Mouse (Mus musculus) CH12.LX (cell line): ENCODE results near the gene Shisa7. TPM values are rescaled to one million over a fixed set of nuclear protein-coding genes. Genes with fewer than 3 reads are reported as not detected.

Experiments
- DNase-seq: peaks from one replicate; pipeline ENCODE4 v3.0.0-alpha.2; 2013; ENCODE audit errors: extremely low read depth
- H3K27ac ChIP-seq: 2 replicates; pipeline ENCODE4 v1.5.1; 2012; ENCODE audit warnings: low read depth, mild to moderate bottlenecking, control low read depth, moderate library complexity; ENCODE audit not compliant: insufficient read depth
- H3K27me3 ChIP-seq: replicated peaks from 2 replicates; pipeline ENCODE3; 2012; ENCODE audit warnings: inconsistent platforms
- H3K36me3 ChIP-seq, 2 experiments: replicated peaks in 1 of 2; 2 replicates each; pipeline versions ENCODE3 to v1.6.1; 2012; ENCODE audit warnings: inconsistent platforms in 1 of 2, low read length in 1 of 2, mild to moderate bottlenecking in 1 of 2, mixed read lengths in 1 of 2, moderate library complexity in 1 of 2; ENCODE audit not compliant: control insufficient read depth in 1 of 2, insufficient read depth in 1 of 2
- H3K4me1 ChIP-seq, 2 experiments: 2 replicates each; pipeline ENCODE4 v1.6.1; 2012; ENCODE audit warnings: inconsistent platforms in 1 of 2, moderate library complexity in 1 of 2; ENCODE audit not compliant: insufficient read depth in 2 of 2, control insufficient read depth in 1 of 2
- H3K4me2 ChIP-seq: 2 replicates; pipeline ENCODE4 v1.6.1; 2012; ENCODE audit warnings: low read depth, mild to moderate bottlenecking, control low read depth; ENCODE audit not compliant: poor library complexity, insufficient read depth, severe bottlenecking
- H3K4me3 ChIP-seq, 3 experiments: fragments of 150-350 bp in 1 of 3; sonication (generic) in 1 of 3; replicated peaks in 1 of 3; 2 replicates each; pipeline versions ENCODE3 to v1.5.1; 2011 to 2012; ENCODE audit warnings: low read depth in 2 of 3, low read length in 2 of 3, mild to moderate bottlenecking in 2 of 3, moderate library complexity in 2 of 3, control low read depth in 1 of 3, improper control_type of control experiment in 1 of 3, inconsistent platforms in 1 of 3, mixed read lengths in 1 of 3; ENCODE audit not compliant: poor library complexity in 1 of 3
- H3K79me2 ChIP-seq: replicated peaks from 2 replicates; pipeline ENCODE4 v1.6.1; 2012; ENCODE audit warnings: mild to moderate bottlenecking, moderate library complexity; ENCODE audit not compliant: control insufficient read depth, poor library complexity, insufficient read depth, severe bottlenecking; ENCODE audit errors: extremely low read depth
- H3K9ac ChIP-seq: 2 replicates; pipeline ENCODE4 v1.6.1; 2012; ENCODE audit warnings: low read depth, mild to moderate bottlenecking, control low read depth, moderate library complexity; ENCODE audit not compliant: insufficient read depth
- H3K9me3 ChIP-seq: replicated peaks from 2 replicates; pipeline ENCODE3; 2012; ENCODE audit warnings: low read length, inconsistent platforms, mixed read lengths
- CHD1 ChIP-seq: IDR thresholded peaks from 2 replicates; pipeline ENCODE4 v1.6.1; 2012; ENCODE audit warnings: low read depth, low read length, improper control_type of control experiment, inconsistent platforms
- ELF1 ChIP-seq: IDR thresholded peaks from 2 replicates; pipeline ENCODE4 v1.6.1; 2014; ENCODE audit warnings: low read depth, mild to moderate bottlenecking, inconsistent platforms, low read length, improper control_type of control experiment
- EP300 ChIP-seq: IDR thresholded peaks from 2 replicates; pipeline ENCODE4 v1.6.1; 2011; ENCODE audit warnings: low read length, improper control_type of control experiment
- ETS1 ChIP-seq: conservative IDR thresholded peaks from 2 replicates; pipeline ENCODE4 v1.6.1; 2012; ENCODE audit warnings: low read depth, mild to moderate bottlenecking, inconsistent platforms, low read length, improper control_type of control experiment, moderate library complexity
- HCFC1 ChIP-seq: IDR thresholded peaks from 2 replicates; pipeline ENCODE4 v1.6.1; 2012; ENCODE audit warnings: low read depth, mild to moderate bottlenecking, inconsistent platforms, low read length, improper control_type of control experiment
- JUN ChIP-seq: IDR thresholded peaks from 2 replicates; pipeline ENCODE4 v1.6.1; 2011; ENCODE audit warnings: low read depth, mild to moderate bottlenecking, low read length, improper control_type of control experiment, moderate library complexity; ENCODE audit not compliant: insufficient read depth
- JUND ChIP-seq: conservative IDR thresholded peaks from 2 replicates; pipeline ENCODE4 v1.6.1; 2011; ENCODE audit warnings: low read depth, low read length, improper control_type of control experiment
- KAT2A ChIP-seq: IDR thresholded peaks from 2 replicates; pipeline ENCODE4 v1.6.1; 2012; ENCODE audit warnings: low read length, improper control_type of control experiment, inconsistent platforms; ENCODE audit not compliant: insufficient replicate concordance
- MAFK ChIP-seq: IDR thresholded peaks from 2 replicates; pipeline ENCODE4 v1.6.1; 2011; ENCODE audit warnings: low read length, improper control_type of control experiment; ENCODE audit not compliant: insufficient replicate concordance
- MAX ChIP-seq: IDR thresholded peaks from 2 replicates; pipeline ENCODE4 v1.6.1; 2011; ENCODE audit warnings: low read length, improper control_type of control experiment
- NELFE ChIP-seq: IDR thresholded peaks from 2 replicates; pipeline ENCODE4 v1.6.1; 2011; ENCODE audit warnings: low read depth, low read length, improper control_type of control experiment
- NRF1 ChIP-seq: IDR thresholded peaks from 2 replicates; pipeline ENCODE4 v1.6.1; 2014; ENCODE audit warnings: low read depth, mild to moderate bottlenecking, inconsistent platforms, low read length, improper control_type of control experiment, moderate library complexity
- POLR2A ChIP-seq: IDR thresholded peaks from 2 replicates; pipeline ENCODE4 v1.6.1; 2011; ENCODE audit warnings: low read depth, mild to moderate bottlenecking, improper control_type of control experiment, low read length
- POLR2AphosphoS2 ChIP-seq: IDR thresholded peaks from 2 replicates; pipeline ENCODE4 v1.6.1; 2011; ENCODE audit warnings: low read depth, low read length, improper control_type of control experiment
- SMC3 ChIP-seq: IDR thresholded peaks from 2 replicates; pipeline ENCODE4 v1.6.1; 2011; ENCODE audit warnings: low read depth, low read length, improper control_type of control experiment
- USF1 ChIP-seq: IDR thresholded peaks from 2 replicates; pipeline ENCODE4 v1.6.1; 2014; ENCODE audit warnings: low read depth, mild to moderate bottlenecking, inconsistent platforms, low read length, improper control_type of control experiment
- USF2 ChIP-seq: conservative IDR thresholded peaks from 2 replicates; pipeline ENCODE4 v1.6.1; 2011; ENCODE audit warnings: low read depth, low read length, improper control_type of control experiment
- ZC3H11A ChIP-seq: IDR thresholded peaks from 2 replicates; pipeline ENCODE4 v1.6.1; 2012; ENCODE audit warnings: low read depth, mild to moderate bottlenecking, inconsistent platforms, low read length, improper control_type of control experiment
- ZKSCAN1 ChIP-seq: IDR thresholded peaks from 2 replicates; pipeline ENCODE4 v1.6.1; 2012; ENCODE audit warnings: low read depth, inconsistent platforms, low read length, improper control_type of control experiment, borderline replicate concordance
- ZMIZ1 ChIP-seq: IDR thresholded peaks from 2 replicates; pipeline ENCODE4 v1.6.1; 2012; ENCODE audit warnings: low read depth, mild to moderate bottlenecking, inconsistent platforms, low read length, improper control_type of control experiment
- dilution Hi-C: fragments of 300-500 bp; cut with MboI; formaldehyde crosslinking; loops from 2 replicates; pipeline ENCODE4 v1.14.3; 2020; ENCODE audit warnings: low sequenced_read_pairs; ENCODE audit not compliant: extremely low pct_unique_long_range_greater_than_20kb, extremely low pct_ligation_motif_present
- in situ Hi-C: fragments of 300-500 bp; cut with MboI; formaldehyde crosslinking; loops from 3 replicates; pipeline ENCODE4 v1.14.3; 2019; ENCODE audit warnings: low sequenced_read_pairs, low pct_ligation_motif_present, low pct_unique_long_range_greater_than_20kb, mixed read lengths
- polyA plus RNA-seq: library from polyadenylated mRNA; unstranded; fragments of >175 nt; gene quantifications from 2 replicates; pipeline ENCODE4 v1.2.1, GENCODE M21; 2012; ENCODE audit warnings: low read depth; ENCODE audit not compliant: insufficient read length
- total RNA-seq, 2 experiments: library from RNA; depleted of rRNA; stranded (reverse); fragments of 300-350 nt in 1 of 2; fragments of >200 nt in 1 of 2; gene quantifications; 2 replicates each; pipeline ENCODE4 v1.2.3; 2012 to 2014

Gene Shisa7
- total and polyA plus RNA-seq, 3 experiments: not detected

GRCm38 (mm10) chr7:4864130-4864845, 19.8 kb upstream of the Shisa7 start:
- no peaks in the 10 kb centered on the region for H3K36me3 ChIP-seq
- no peaks in the 10 kb centered on the region for H3K27me3 ChIP-seq
- in situ Hi-C loops (no loop called here), dilution Hi-C loops (no loop called here)
- H3K4me3 ChIP-seq: no peak overlapping the region
- no peak for DNase-seq
- no peak overlapping the region for H3K4me2 ChIP-seq
- no peak overlapping the region for H3K27ac ChIP-seq
- no peak overlapping the region for H3K9ac ChIP-seq
- H3K79me2 ChIP-seq: no peaks in the 10 kb centered on the region
- no peak for TF ChIP-seq NELFE
- TF ChIP-seq SMC3: no peak
- TF ChIP-seq USF2: no peak
- no peak for TF ChIP-seq ZKSCAN1
- no peak for TF ChIP-seq HCFC1
- no peak for TF ChIP-seq POLR2AphosphoS2
- TF ChIP-seq POLR2A: no peak
- no peak for TF ChIP-seq EP300
- no peak for TF ChIP-seq CHD1
- no peak for TF ChIP-seq MAX
- TF ChIP-seq ELF1: no peak
- no peak for TF ChIP-seq ETS1
- TF ChIP-seq USF1: no peak
- no peak for TF ChIP-seq JUND
- TF ChIP-seq KAT2A: no peak
- TF ChIP-seq ZMIZ1: no peak
- no peak for TF ChIP-seq NRF1
- no peak for TF ChIP-seq MAFK
- no peak for TF ChIP-seq ZC3H11A
- H3K9me3 ChIP-seq: no peaks in the 10 kb centered on the region
- H3K4me1 ChIP-seq: peaks cover 4 to 18% of the 10 kb centered on the region in 2 experiments; a peak in 3 of 4 replicates

GRCm38 (mm10) chr7:4863541-4864080, 19.1 kb upstream of the Shisa7 start:
- Histone ChIP-seq H3K36me3 (no peaks in the 10 kb centered on the region), H3K4me2 (no peak overlapping the region)
- TF ChIP-seq ELF1 (no peak), JUN (no peak), ZKSCAN1 (no peak)
- TF ChIP-seq, all 38 proteins: peak for 0
- H3K4me3 ChIP-seq: no peak overlapping the region
- H3K9ac ChIP-seq: no peak overlapping the region
- H3K79me2 ChIP-seq: no peaks in the 10 kb centered on the region
- no peaks in the 10 kb centered on the region for H3K27me3 ChIP-seq
- no peak overlapping the region for H3K27ac ChIP-seq
- no peaks in the 10 kb centered on the region for H3K9me3 ChIP-seq
- in situ Hi-C loops (no loop called here), dilution Hi-C loops (no loop called here)
- DNase-seq: no peak
- H3K4me1 ChIP-seq: peaks cover 4 to 18% of the 10 kb centered on the region in 2 experiments; a peak in 3 of 4 replicates
